Mouse (Mus musculus): ENCODE measurements around the gene Rab3gap2.

Gene Rab3gap2

DNA sequence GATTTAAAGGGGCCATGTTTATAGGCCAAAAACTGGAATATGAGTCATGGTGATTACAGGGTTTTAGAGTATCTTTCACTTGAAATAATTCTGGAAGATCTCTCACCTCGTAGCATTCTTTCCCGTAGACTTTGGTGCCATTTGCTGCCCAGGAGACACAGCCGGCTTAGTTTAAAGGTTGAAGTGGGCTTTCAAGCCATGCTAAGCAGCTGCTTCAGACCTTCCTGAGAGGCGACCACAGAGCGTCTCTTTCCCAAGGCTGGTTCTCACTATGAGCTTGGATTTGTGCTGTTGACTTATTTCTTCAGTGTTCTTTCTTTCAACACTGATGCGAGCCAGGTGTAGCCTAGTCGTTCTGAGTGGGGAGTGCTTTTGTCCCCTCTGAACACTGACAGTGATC is 23.8 kb downstream of the Rab3gap2 start:
- DNase-seq: no peak

DNA sequence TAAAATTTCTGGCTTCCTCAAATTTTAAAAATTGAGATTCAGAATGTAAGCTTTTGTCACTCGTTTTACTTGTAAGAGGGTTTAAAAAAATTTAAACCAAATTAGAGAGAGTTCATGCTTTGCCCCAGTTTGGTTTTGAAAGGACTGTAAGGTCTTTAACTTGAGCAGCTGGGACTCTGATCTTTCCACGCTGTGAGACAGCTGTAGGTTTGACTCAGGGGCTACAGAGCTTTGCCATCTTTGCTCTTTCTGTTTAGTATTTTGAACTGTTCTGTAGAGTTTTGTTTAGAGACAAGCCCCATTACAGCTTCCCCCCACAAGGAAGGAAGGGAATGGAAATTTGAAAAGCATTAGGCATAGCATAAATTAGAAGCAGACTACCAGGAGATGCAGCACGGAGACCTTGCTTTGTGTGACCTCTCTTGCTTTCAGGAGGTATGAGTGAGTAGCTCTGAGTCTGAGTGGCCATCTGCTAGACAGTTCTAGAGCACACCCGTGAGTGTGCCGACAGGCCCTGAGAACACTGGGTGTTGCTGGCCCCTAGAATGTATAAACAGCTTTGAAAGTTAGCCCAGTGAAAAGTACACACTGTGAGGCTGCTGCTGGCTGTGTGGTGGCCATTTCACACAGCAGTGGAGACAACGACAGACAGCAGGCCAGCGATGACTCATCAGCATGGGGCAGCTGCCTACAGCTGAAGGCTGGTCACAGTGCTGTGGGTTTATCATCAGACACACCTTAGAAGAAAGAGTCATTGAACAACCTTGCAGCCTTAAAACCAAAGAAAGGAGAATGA is 25.7 kb downstream of the Rab3gap2 start:
- peak; percentile 38 for DNase-seq

DNA sequence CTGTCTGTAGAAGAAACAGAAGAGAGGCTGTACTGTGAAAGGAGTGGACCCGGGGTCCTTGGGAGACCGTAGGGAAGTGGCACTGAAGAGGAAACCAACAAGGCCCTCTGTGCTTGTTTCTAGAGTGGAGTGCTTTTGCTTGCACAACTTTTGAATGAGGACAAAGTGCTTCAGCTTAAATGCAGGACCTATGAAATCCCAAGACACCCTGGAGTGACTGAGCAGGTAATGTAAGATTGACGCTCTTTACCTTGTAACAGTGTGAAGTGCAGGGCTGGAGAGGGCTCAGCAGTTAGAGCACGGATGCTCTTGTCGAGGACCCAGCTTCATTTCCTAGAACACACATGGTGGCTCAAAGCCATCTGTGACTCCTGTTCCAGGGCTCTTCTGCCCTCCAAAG is 31.9 kb downstream of the Rab3gap2 start:
- no peak for DNase-seq

DNA sequence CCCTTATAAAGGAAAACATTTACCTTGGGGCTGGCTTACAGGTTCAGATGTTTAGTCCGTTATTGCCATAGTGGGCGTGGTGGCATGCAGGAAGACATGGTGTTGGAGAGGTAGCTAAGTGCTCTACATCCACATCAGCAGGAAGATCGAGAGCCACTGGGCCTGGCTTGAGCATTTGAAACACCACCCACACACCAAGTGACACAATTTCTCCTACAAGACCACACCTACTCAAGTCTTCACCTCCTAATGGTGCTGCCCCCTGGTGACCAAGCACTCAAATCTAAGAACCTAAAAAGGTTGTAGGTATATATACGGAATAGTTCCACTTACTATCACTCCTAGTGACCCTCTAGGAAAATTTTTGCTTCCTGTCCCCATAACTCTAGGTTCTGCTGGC is 32.6 kb downstream of the Rab3gap2 start:
- no peak for DNase-seq

DNA sequence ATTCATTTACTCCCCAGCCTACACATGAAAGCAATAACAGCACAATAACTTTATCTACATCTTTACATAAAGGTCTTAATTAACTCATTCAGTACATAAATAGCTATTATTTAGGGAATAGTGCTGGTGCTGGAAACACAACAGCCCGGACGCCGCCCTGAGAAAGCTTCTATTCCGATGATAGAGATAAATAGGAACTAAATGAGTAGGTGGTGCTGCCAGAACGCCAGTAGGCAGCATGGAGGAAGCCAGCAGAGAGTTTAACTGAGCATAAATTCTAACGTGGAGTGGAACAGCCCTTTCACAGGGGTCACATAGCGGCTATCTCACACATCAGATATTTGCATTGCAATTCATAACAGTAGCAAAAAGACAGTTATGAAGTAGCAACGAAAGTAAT is 39.1 kb downstream of the Rab3gap2 start:
- DNase-seq: no peak

DNA sequence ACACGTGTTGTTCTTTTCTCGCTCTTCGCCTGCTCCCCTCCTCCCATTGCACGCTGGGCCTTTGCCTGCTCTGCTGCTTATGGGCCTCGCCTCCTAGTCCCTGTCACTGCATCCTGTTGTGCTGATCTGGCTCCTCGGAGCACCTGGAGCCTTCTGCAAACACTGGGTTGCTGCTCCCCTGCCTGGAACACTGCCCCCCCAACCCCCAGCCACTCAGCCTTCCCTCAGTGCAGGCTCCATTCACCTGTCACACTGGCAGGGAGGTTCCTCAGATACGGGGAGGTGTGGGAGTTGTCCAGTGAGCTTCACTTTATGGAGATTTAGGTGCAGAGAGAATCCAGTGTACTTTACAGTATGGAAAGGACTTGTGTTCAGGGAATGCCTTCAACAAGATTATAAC is 41.5 kb downstream of the Rab3gap2 start:
- no peak for DNase-seq

DNA sequence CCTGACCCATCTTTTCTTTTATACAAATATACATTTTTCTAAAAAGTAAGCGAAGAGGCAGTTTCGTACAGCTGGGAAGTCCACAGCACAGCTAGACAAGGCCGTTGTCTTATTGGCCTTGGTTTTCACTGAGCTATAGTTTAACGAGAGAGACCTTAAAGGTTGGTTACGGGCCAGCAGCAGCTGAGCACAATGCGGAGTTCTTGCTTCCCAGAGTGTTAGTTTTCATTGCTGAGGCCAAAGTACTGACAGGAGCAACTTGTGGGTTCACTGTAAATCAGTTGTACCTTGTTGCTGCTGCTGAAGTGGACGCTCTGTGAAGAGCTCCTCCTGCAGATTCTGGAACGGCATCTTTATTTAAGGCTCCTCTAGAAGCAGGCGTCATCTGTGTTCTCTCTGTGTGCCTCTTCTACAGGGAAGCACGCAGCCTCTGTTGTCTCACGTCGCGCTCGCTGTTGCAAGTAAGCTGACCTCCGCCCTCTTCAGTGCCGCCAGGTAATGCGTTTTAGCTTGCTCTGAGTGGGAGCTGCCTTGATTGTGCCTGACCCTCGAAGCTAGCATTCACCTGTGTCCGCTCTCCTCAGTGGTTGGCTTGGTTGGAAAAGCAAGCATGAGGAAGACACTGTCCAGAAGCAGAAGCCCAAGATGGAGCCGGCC is 43.6 kb downstream of the Rab3gap2 start:
- DNase-seq: no peak

DNA sequence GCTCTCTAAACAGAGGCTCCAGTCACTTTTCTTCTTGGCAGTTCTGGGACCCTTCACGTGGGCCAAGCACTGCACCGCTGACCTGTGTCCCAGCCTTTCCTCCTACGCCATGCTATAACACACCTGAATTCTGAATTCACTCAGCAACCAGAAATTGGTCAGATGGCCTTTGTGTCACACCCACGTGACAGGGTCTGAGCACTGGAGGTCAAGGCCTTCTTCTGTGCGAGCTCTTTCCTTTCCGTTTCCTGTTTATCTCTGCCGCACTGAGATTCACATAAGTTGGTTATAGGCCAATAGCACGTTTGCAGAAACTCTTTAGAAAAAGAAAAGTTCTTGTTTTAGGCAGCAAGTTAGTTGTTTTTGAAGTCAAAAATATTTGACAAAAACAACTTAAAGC is 44.8 kb downstream of the Rab3gap2 start:
- no peak for DNase-seq

DNA sequence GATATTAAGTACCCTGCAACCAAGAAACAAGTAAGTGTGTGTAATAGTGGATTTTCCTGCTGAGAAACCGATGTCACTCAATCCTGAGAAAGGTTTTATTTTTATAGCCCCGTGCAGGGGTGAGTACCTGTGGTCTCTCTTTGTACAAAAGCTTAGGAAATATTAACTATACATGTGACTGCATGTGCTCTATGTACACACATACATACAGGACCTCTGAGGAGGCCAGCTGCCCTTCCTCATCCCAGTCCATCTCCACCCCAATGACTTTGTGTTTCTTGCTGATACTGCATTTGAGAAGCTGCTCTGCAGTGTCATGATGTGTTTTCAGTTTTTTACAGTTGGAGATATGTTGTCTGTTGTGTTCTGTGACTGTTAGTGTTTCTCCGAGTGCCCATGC is 48.4 kb downstream of the Rab3gap2 start:
- DNase-seq: no peak

DNA sequence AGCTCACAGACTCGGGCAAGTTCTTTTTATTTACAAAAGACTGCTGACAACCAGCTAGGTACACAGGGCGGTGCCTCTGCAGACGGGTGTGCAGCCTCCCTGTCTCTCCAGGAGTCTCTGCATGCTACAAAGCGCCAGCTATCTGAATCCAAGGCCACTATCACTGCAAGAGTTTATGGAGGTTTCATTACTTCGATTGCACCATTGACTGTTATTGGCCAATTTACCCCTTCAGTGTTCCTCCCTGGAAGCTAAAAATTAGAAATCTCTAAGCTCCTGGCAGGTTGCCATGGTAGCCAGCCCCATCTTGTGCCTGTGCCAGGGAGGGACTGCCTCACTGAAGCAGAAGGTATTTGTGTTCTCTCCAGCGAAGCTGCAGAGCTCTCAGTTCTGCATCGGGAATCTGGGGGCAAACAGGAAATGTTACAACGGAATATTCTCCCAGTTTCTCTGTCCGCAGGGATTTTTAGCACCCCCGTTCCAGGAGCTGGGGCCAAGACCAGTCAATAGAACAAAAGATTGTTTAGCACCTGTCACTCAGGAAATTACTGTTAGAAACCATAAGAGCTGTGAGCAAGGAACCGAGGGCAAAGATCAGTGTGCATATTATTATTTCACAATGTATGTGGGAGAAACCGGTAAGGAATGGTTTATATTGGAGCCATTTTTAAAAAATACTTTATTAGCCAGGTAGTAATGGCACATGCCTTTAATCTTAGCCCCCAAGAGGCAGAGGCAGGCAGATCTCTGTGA is 49.4 kb downstream of the Rab3gap2 start:
- peak; percentile 55 for DNase-seq

DNA sequence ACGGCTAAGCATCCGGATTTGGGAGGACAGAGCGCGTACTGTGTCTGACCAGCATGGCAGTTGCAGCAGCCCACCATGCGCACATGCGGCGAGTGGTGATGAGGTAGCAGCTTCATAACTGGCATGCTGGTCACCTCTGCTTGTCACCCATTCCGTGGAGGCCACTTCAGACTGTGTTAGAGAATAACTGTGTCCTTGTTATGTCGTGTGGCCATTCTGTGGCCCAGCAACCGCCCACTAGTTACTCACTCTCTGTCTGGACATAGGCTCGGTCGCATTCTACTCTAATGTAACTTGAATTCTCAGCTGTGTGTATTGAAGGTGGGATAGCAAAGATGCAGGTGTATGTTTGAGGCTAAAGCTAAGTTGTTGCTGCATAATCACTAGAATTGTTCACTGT is 51.4 kb downstream of the Rab3gap2 start:
- DNase-seq: no peak

DNA sequence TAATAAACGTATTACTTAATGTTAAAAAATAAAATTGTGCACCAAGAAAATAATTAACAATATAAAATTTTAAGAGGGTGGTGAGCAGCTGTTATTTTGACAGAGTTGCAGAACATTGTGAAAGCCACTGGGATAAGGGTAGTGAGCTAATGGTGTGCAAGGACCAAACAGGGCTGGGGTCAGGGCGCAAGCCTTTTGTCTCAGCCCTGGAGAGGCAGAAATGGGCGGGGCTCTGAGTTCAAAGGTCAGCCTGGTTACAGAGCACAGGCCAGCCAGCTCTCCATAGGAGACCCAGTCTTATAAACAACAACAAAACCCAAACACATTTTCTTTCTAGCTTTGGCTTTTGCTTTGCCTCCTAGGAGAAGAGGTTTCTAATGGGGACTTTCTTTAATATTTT is 52.8 kb downstream of the Rab3gap2 start:
- DNase-seq: no peak

DNA sequence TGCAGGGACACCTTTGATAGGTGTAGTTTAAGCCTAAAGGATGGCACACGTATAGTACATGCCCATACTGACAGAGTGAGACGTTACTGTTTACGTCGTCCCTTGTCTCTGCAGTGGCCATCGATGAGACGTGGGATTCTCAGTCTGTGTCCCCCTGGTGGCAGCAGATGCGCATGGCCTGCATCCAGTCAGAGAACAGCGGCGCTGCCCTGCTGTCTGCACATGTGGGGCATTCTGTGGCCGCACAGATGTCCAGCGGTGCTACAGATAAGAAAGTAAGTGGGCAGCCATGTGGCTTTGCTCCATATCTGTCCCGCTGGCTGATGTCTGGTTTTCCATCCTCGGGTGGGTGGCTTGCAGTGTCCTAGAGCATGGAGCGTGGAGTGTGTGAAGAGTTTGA is 58.6 kb downstream of the Rab3gap2 start:
- no peak for DNase-seq

DNA sequence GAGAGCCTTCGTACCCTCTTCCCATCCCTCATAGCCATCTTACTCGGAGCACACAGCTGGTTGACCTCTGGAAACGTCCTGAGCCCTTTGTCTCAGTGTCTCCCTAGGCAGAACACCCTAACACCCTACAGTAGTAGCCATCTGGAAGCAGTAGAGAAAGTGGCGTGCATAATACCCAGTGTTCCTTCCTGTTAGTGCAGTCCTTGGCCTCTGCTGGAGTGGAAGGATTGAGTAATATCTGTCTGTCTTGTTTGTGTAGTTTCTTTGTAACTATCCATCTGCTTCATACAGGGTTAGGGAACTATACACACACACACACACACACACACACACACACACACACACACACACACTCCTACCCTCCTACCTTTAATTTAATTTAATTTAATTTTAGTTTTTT is 64.8 kb downstream of the Rab3gap2 start:
- no peak for DNase-seq

DNA sequence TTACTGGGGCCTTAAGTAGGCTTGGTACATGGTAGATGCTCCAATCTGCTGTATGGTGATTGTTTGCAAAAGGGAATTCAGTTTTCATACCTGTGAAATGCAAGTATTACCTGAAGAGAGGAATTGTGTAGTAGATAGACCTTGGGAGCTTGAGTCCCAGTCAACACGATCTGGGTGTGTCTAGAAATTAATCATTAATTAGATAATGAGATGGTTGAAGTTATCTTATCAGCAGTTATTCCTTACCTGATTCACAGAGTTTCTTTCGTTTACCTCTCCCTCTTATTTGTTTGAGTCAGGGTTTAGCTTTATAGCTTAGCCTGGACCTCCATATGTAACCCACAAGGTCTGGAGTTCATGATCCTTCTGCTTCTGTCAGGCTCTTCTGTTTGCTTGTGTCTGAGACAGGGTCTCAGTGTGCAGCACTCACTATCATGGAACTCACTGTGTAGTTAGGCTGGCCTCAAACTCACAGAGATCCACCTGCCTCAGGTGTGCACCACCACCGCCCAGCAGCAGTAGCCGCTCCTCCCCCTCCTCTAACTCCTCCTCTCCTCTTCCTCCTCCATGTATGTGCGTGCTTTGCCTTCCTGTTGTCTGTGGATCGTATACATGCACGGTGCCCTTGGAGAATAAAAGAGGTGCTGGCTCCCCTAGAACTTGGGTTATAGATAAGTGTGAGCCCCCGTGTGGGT is 66.6 kb downstream of the Rab3gap2 start:
- DNase-seq: no peak

DNA sequence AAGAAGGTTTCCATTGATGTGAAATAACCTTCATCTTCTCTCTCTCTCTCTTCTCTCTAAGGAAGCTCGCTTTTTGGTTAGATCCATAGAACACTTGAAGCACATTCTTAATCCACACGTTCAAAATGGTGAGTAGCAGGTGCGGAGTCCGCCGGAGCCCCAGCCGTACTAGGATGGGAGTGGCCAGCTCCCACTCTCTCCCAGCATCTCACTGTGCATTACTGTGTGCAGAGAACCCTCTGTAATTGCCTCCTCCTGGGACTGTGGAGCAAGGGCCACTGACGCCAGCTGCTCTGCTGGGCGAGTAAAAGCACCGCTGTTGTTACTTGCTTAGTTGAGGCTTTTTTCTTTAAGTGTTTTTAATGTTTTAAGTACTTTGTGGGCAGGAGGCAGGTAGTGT is 67.5 kb downstream of the Rab3gap2 start:
- DNase-seq: no peak

DNA sequence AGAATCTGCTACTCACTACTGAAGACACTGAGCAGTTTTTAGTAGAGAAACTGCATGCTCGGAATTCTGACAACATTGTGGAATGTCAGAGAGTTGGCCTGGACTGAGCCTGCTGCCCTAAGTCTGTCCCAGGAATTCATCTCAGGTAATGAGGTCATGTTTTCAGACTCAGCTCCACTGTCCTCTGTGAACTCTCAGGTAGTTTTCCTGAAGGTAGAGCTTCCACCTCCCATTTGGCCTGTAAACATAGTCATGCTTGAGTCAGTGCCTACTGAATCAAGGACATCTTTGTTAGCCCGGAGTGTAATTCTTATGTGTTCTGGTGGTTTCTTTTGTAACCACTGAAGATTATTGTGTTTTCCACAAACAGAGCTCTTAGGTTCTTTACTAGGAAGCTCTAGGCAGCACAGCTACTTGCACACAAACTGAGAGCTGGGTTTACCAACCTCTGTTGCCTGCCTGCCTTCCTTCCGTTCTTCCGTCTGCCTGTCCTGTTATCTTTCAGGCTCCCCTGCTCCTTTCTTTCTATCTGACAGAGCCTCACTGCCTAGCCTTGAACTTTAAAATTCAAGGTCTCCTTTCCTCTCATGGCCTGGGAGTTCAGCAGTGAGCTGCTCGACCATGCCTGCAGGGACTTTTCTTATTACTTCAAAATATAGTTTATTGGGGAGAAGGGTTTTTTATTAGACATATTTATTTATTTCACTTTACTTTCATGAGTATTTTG is 71.1 kb downstream of the Rab3gap2 start:
- no peak for DNase-seq

DNA sequence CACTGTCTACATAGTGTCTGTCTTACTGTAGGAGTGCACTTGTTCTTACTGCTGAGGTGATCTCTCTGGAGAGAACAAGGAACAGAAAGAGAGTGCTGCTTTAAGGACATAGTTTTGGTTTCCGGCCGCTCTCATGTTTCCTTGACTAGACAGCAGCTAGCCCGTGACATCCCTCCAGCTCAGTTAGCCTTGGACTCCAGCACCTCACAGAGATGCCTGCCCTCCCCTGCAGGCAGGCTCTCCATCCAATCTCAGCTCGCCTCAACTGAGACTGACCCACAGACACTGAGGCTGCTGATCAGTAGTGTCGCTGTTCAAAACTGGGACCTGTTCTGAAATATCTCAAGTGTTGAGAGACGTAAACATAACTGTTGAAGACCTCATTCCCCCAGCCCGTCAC is 72.1 kb downstream of the Rab3gap2 start:
- DNase-seq: no peak

DNA sequence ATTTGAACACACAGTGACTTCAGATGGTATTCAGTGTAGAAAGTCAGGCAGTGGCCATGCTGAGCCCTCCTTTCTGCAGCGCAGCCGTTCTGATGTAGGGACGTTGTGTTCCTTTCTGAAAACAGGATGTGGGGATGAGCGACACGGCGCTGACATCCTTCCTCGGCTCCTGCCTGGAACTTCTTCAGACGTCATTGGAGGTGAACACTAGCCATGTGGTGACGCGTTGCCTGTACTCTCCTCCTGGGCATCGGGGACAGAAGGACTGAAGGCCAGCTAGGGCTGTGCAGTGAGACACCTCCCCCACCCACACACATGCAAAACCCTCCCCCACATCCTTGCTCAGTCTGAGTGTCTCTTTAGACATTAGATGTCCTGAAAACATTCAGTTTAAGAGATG is 73.1 kb downstream of the Rab3gap2 start:
- no peak for DNase-seq

DNA sequence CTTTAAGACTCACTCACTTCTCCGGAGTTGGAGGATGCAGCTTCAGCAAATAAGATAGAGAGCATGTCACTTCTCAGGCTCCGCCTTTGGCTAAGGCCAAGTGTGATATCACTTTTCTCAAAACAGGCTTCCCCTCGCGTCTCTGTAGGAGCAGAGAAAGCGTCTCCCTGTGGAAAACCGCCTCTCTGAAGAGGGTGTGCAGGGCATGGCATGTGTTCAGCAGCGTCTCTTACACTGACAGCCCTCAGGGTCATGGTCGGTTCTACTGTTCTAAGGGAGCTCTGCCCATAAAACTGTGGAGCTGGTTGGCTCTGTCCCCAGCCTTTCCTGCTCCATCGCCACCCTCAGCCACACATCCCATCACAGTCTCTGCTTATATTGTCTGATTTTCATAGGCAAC is 75.4 kb downstream of the Rab3gap2 start:
- DNase-seq: no peak

DNA sequence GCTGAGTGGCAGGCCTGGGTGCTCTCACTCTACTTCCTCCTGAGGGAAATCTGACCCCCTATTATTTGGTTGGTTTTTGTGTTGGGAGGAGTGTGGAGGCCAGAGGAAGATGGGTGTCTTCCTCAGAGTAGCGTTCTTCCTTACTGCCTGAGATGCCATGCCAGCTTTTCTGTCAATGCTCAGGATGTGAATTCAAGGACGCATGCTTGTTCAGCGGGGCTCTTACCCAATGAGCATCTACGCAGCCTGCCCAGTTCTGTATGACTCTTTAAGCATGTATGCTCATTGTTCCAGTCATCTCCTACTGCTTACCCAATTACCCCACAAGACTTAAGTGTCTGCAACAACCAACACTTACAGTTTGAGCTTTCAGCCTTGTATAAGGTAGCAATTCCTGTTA is 76.7 kb downstream of the Rab3gap2 start:
- no peak for DNase-seq

DNA sequence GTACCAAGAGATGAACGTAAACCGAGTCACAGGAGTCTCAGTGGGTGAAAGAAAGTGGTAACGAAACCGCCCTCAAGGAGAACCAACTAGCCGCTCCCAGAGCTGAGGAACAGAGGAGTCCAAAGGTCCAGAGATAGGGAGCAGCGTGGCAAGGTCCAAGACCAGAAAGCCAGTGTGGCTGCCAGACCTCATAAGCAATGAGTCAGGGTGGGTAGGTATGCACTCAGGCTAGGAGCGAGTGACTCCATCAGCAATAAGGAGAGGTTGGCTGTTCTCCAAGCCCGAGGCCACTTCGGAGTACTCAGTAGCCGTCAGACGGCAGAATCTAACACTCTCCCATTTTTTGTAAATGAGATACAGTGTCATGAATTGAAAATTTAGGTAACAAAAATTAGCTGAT is 78.9 kb downstream of the Rab3gap2 start:
- DNase-seq: no peak

DNA sequence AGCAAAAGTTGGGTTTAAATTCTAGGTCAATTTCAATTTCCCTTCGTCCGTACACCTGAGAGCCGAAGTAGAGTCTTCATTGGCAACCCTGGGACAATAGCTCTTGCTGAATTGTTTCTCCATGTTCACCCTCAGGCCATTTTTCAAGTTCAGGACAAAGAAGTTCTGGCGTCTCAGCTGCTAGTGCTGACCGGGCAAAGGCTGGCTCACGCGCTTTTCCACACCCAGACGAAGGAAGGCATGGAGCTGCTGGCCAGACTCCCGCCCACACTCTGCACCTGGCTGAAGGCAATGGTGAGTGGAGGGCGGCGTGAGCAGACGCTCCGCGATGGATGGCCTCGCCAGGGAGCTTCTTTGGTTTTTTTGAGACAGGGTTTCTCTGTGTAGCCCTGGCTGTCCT is 79.3 kb downstream of the Rab3gap2 start:
- DNase-seq: no peak
